Mouse (Mus musculus): ENCODE measurements around the gene Wars2.

Wars2 gene

GRCm38 (mm10) chr3:99277973-99278580 lies 137.2 kb downstream of the Wars2 start:
- no peak for DNase-seq

DNA sequence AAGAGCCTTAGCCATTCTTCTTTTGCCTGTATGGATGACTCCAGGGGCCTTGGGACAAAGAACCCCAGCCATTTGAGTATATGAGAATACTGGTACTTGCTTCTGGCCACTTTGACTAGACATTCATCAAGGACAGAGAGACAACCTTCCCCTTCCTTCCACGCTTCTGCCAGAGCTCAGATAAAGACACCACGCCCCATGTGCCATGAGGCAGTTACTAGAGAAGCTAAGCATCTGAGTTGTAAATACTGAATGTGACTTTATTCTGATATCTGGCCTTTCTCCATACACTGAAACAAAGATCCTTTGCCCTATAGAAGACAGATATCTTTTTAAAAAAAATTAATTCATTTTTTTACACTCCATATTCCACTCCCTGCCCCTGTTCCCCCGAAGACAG lies 138.8 kb downstream of the Wars2 start:
- DNase-seq, result no peak

- no peak for DNase-seq
Measured at GRCm38 (mm10) chr3:99281453-99281852, 140.6 kb downstream of the Wars2 start.

DNA sequence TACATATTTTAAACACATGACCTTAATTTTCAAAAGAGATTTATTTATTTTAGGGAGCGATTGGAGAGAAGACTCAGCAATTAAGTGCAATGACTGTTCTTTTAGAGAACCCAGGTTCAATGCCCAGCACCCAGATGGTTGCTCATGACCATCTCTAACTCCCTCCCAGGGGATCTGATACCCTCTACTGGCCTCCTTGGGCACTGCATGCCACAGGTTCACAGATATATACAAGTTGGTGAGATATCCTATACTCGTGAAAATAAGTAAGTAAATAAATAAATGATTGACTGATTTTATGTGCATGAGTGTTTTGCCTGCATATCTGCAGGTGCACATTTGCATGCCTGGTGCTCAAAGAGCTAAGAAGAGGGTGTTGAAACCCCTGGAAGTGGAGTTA lies 147.4 kb downstream of the Wars2 start:
- DNase-seq, result peak in 1 of 2 experiments; percentile 6

All from kidney, adult 8-10 months (tissue).